Mouse (Mus musculus) stomach, embryonic 16.5 days (tissue): ENCODE data around the gene Brd4. TPM values are rescaled to one million over a fixed set of nuclear protein-coding genes. Genes with fewer than 3 reads are reported as not detected.
"Not testable (repeated sequence)": the region's sequence is repeated elsewhere in the genome, so short reads cannot be mapped to it uniquely, and the experiment has no call there.

ENCODE experiments used
- ATAC-seq: fragments of 200-750 bp; cut with Nextera tagmentation; 2 replicates; pipeline ENCODE4 v1.8.0; 2017; ENCODE audit warnings: moderate number of reproducible peaks, moderate TSS enrichment; ENCODE audit not compliant: insufficient read depth, low FRiP score
- H3K27ac ChIP-seq: fragments of 300-500 bp; sonication (generic); 2 replicates; pipeline ENCODE4 v1.5.1; 2014; ENCODE audit warnings: low read length
- H3K27me3 ChIP-seq: fragments of 300-500 bp; sonication (generic); 2 replicates; pipeline ENCODE4 v1.6.1; 2014; ENCODE audit warnings: low read length, control low read depth, mixed read lengths; ENCODE audit not compliant: control insufficient read depth, insufficient read depth
- H3K36me3 ChIP-seq: fragments of 300-500 bp; sonication (generic); 2 replicates; pipeline ENCODE4 v1.6.1; 2014; ENCODE audit warnings: low read length; ENCODE audit not compliant: control insufficient read depth, insufficient read depth
- H3K4me1 ChIP-seq: fragments of 300-500 bp; sonication (generic); 2 replicates; pipeline ENCODE4 v1.6.1; 2014; ENCODE audit warnings: low read length, control low read depth, mixed read lengths; ENCODE audit not compliant: control insufficient read depth, insufficient read depth
- H3K4me2 ChIP-seq: fragments of 300-500 bp; sonication (generic); 2 replicates; pipeline ENCODE4 v1.6.1; 2014; ENCODE audit warnings: low read depth, low read length, mixed read lengths
- H3K4me3 ChIP-seq: fragments of 300-500 bp; sonication (generic); replicated peaks from 2 replicates; pipeline ENCODE4 v1.5.1; 2014; ENCODE audit warnings: mild to moderate bottlenecking, low read length
- H3K9ac ChIP-seq: fragments of 300-500 bp; sonication (generic); 2 replicates; pipeline ENCODE4 v1.6.1; 2014; ENCODE audit warnings: low read length
- H3K9me3 ChIP-seq: fragments of 300-500 bp; sonication (generic); replicated peaks from 2 replicates; pipeline ENCODE4 v1.6.1; 2016; ENCODE audit warnings: low read length, control low read depth; ENCODE audit not compliant: control insufficient read depth
- WGBS: fragments of 180-500 bp; shearing (Covaris S2); extraction: QIAGEN DNeasy Blood & Tissue Kit; methylation state at CpG from one replicate; pipeline ENCODE4 v1.1.7; 2014; 5-methylcytosine and 5-hydroxymethylcytosine counted together
- polyA plus RNA-seq: library from polyadenylated mRNA; unstranded; fragments of >200 nt; fragmentation: Nextera tagmentation; extraction: Ambion mirVana; gene quantifications from 2 replicates; pipeline ENCODE4 v1.2.1, GENCODE M21; 2015

Brd4 gene
- polyA plus RNA-seq, 1 experiment from 2014 or later, result 58.0 TPM

DNA sequence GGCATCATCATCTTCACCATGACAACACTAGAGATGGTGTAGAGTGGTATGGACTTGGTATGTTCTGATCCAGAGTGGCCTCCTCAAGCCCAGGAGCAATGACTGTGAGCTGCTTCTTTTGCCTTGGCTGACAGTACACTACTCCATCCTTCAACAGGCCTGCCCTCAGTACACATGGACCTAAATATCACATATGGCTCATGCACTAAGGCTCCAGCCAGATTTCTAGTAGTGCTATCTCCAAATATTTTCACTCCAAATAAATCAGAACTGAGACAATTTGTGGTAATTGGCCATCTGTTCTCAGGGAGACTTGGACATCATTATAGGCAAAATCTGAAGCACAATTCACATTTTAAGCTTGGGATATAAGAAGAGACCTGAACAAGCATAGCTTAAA is 51.3 kb downstream of the Brd4 start:
- Histone ChIP-seq H3K36me3 (0 out of 2 replicates have a peak, but pooled peaks cover 5% of the 10 kb centered on the region), H3K4me3 (no peak overlapping the region), H3K27ac (no peak overlapping the region), H3K9me3 (no peaks in the 10 kb centered on the region), H3K4me1 (peaks cover 9% of the 10 kb centered on the region), H3K9ac (no peak overlapping the region), H3K4me2 (no peak overlapping the region), H3K27me3 (no peaks in the 10 kb centered on the region)
- no peak for ATAC-seq

GRCm38 (mm10) chr17:32229256-32229655 is 55.3 kb downstream of the Brd4 start:
- H3K36me3 ChIP-seq, result peaks cover 6% of the 10 kb centered on the region; the same call in 1 of the 2 replicates
- 95% methylated on average over 4 of the region's 4 CpGs for WGBS
- H3K4me2 ChIP-seq, result no peak overlapping the region
- H3K4me3 ChIP-seq, result no peak overlapping the region
- H3K9ac ChIP-seq, result no peak overlapping the region
- H3K27ac ChIP-seq, result no peak overlapping the region
- ATAC-seq, result no peak
- no peaks in the 10 kb centered on the region for H3K9me3 ChIP-seq
- H3K4me1 ChIP-seq, result no peaks in the 10 kb centered on the region
- no peaks in the 10 kb centered on the region for H3K27me3 ChIP-seq

GRCm38 (mm10) chr17:32220873-32221272 is 63.6 kb downstream of the Brd4 start:
- no peak overlapping the region for H3K4me2 ChIP-seq
- H3K27ac ChIP-seq, result no peak overlapping the region
- H3K9me3 ChIP-seq, result no peaks in the 10 kb centered on the region
- H3K4me1 ChIP-seq, result no peaks in the 10 kb centered on the region
- ATAC-seq, result no peak
- H3K9ac ChIP-seq, result no peak overlapping the region
- H3K36me3 ChIP-seq, result peaks cover 26% of the 10 kb centered on the region; the same call in 1 of the 2 replicates
- H3K27me3 ChIP-seq, result no peaks in the 10 kb centered on the region
- 63% methylated on average over 3 of the region's 3 CpGs for WGBS
- no peak overlapping the region for H3K4me3 ChIP-seq

- not testable (repeated sequence) for H3K9ac ChIP-seq, H3K4me3 ChIP-seq, H3K4me2 ChIP-seq, ATAC-seq, H3K4me1 ChIP-seq, H3K27ac ChIP-seq, H3K27me3 ChIP-seq, H3K9me3 ChIP-seq
- 73% methylated on average over 4 of the region's 4 CpGs for WGBS
- H3K36me3 ChIP-seq, result peaks cover 30% of the 10 kb centered on the region
Measured at GRCm38 (mm10) chr17:32215587-32215986, 68.9 kb downstream of the Brd4 start.

DNA sequence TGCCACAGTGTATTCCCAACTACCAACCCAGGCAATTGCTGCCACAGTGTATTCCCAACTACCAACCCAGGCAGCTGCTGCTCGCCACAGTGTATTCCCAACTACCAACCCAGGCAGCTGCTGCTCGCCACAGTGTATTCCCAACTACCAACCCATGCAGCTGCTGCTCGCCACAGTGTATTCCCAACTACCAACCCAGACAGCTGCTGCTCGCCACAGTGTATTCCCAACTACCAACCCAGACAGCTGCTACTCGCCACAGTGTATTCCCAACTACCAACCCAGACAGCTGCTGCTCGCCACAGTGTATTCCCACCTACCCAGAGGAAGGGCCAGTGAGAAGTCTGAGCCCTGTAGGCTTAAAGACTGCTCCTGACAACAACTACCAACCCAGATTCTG is 73.0 kb downstream of the Brd4 start:
- peaks cover 24% of the 10 kb centered on the region for H3K36me3 ChIP-seq
- WGBS, result 94% methylated on average over 6 of the region's 6 CpGs

GRCm38 (mm10) chr17:32209752-32210151 is 74.8 kb downstream of the Brd4 start:
- no peak overlapping the region for H3K4me2 ChIP-seq
- 29% methylated on average over 3 of the region's 3 CpGs for WGBS
- no peak overlapping the region for H3K9ac ChIP-seq
- peaks cover 13% of the 10 kb centered on the region for H3K4me1 ChIP-seq
- H3K36me3 ChIP-seq, result peaks cover 21% of the 10 kb centered on the region
- peak; percentile 37; the same call in 1 of the 2 replicates for ATAC-seq
- no peaks in the 10 kb centered on the region for H3K27me3 ChIP-seq
- H3K27ac ChIP-seq, result peak overlapping the region; percentile 77
- H3K4me3 ChIP-seq, result no peak overlapping the region
- H3K9me3 ChIP-seq, result no peaks in the 10 kb centered on the region

More for the DNA sequence above, 73.0 kb downstream of the Brd4 start:
- not testable (repeated sequence) for H3K27me3 ChIP-seq, H3K9ac ChIP-seq, H3K27ac ChIP-seq, H3K9me3 ChIP-seq, H3K4me3 ChIP-seq, ATAC-seq, H3K4me2 ChIP-seq
- peaks cover 13% of the 10 kb centered on the region for H3K4me1 ChIP-seq

GRCm38 (mm10) chr17:32209144-32209543 is 75.4 kb downstream of the Brd4 start:
- no peak overlapping the region for H3K4me2 ChIP-seq
- 51% methylated on average over 6 of the region's 6 CpGs for whole genome bisulfite sequencing
- H3K9me3 ChIP-seq, result no peaks in the 10 kb centered on the region
- peaks cover 16% of the 10 kb centered on the region for H3K36me3 ChIP-seq
- H3K27me3 ChIP-seq, result no peaks in the 10 kb centered on the region
- no peak overlapping the region for H3K9ac ChIP-seq
- peaks cover 13% of the 10 kb centered on the region for H3K4me1 ChIP-seq
- peak; percentile 57; the same call in 1 of the 2 replicates for ATAC-seq
- H3K4me3 ChIP-seq, result no peak overlapping the region
- H3K27ac ChIP-seq, result peak overlapping the region; percentile 83

DNA sequence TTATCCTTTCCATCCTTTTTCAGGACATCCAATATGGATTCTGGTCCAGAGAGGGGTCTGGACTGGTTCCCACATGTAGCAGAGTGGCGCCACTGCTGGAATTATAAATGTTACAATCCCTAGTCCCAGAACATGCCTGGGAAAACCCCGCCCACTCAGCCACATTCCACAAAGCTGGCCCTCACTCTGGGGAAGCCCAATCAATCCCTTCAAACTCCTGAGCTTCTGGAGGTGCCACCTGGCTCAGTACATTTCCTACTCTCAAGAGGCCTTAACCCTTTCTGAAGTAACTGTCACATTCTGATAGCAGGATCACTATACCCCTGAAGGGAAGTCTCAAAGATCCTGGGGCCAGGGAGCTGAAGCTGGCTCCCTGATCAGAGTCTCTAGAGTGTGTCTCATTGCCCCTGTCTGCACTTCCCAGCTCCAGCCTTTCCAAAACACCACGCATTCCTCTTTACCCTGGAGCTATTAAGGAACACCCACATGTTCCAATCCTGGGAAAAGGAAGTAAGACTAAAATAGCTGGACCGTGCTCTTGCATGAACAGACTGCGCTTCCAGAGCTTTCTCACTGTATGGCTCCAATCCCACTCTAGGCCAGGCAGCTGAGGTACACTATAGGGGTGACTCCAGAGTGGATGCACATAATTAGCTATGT is 76.8 kb downstream of the Brd4 start:
- 0 out of 2 replicates have a peak overlapping the region, but pooled peaks have one; percentile 14 for H3K9ac ChIP-seq
- WGBS, result 52% methylated on average over 5 of the region's 5 CpGs
- H3K27me3 ChIP-seq, result no peaks in the 10 kb centered on the region
- peaks cover 13% of the 10 kb centered on the region for H3K4me1 ChIP-seq
- H3K4me3 ChIP-seq, result no peak overlapping the region
- peaks cover 11% of the 10 kb centered on the region for H3K36me3 ChIP-seq
- H3K4me2 ChIP-seq, result no peak overlapping the region
- H3K27ac ChIP-seq, result peak overlapping the region; percentile 83
- ATAC-seq, result peak; percentile 68; the same call in 1 of the 2 replicates
- H3K9me3 ChIP-seq, result no peaks in the 10 kb centered on the region

DNA sequence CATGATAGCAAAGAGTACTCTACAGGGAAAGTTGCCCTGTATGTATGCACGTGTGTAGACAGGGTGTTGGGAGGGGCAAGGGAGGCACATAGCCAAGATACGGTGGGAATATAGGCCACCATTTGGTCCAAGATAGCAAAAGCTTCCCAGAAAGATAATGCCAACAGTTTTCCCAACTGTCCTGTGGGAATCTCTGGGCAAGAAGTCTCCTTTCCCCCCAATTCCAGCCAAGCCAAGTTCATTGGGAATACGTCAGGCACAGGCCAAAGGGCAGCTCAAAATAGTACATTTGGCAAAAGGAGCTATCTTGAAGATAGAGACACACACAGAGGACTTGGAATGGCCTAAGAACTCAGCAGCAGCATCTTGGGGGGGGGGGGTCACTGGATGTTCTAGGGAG is 79.2 kb downstream of the Brd4 start:
- no peak overlapping the region for H3K4me3 ChIP-seq
- no peaks in the 10 kb centered on the region for H3K9me3 ChIP-seq
- H3K9ac ChIP-seq, result no peak overlapping the region
- no peaks in the 10 kb centered on the region for H3K27me3 ChIP-seq
- 81% methylated on average over 3 of the region's 3 CpGs for WGBS
- no peak overlapping the region for H3K4me2 ChIP-seq
- H3K27ac ChIP-seq, result no peak overlapping the region
- peaks cover 13% of the 10 kb centered on the region for H3K4me1 ChIP-seq
- no peak for ATAC-seq
- H3K36me3 ChIP-seq, result peaks cover 14% of the 10 kb centered on the region; the same call in 1 of the 2 replicates
